Mouse (Mus musculus) hindbrain, embryonic 16.5 days (tissue): Measurements from ENCODE around the gene Arhgap10. TPM values are rescaled to one million over a fixed set of nuclear protein-coding genes. Genes with fewer than 3 reads are reported as not detected.

Experiments used
- ATAC-seq: fragments of 200-750 bp; cut with Nextera tagmentation; 2 replicates; pipeline ENCODE4 v1.8.0; 2017; ENCODE audit warnings: moderate TSS enrichment, moderate library complexity
- H3K27ac ChIP-seq: fragments of 300-500 bp; sonication (generic); 2 replicates; pipeline ENCODE4 v1.5.1; 2014; ENCODE audit warnings: low read depth, mild to moderate bottlenecking, control low read depth, low read length, moderate library complexity
- H3K27me3 ChIP-seq: fragments of 300-500 bp; sonication (generic); replicated peaks from 2 replicates; pipeline ENCODE4 v1.6.1; 2014; ENCODE audit warnings: low read length; ENCODE audit not compliant: control insufficient read depth, insufficient read depth
- H3K36me3 ChIP-seq: fragments of 300-500 bp; sonication (generic); 2 replicates; pipeline ENCODE4 v1.6.1; 2014; ENCODE audit warnings: mild to moderate bottlenecking, low read length, moderate library complexity, mixed read lengths; ENCODE audit not compliant: control insufficient read depth, insufficient read depth
- H3K4me1 ChIP-seq: fragments of 300-500 bp; sonication (generic); 2 replicates; pipeline ENCODE4 v1.6.1; 2014; ENCODE audit warnings: low read depth, low read length; ENCODE audit not compliant: control insufficient read depth, insufficient read depth
- H3K4me2 ChIP-seq: fragments of 300-500 bp; sonication (generic); 2 replicates; pipeline ENCODE4 v1.6.1; 2014; ENCODE audit warnings: mild to moderate bottlenecking, low read length, control low read depth, moderate library complexity
- H3K4me3 ChIP-seq: fragments of 300-500 bp; sonication (generic); 2 replicates; pipeline ENCODE4 v1.5.1; 2014; ENCODE audit warnings: mild to moderate bottlenecking, low read length, control low read depth, moderate library complexity
- H3K9ac ChIP-seq: fragments of 300-500 bp; sonication (generic); 2 replicates; pipeline ENCODE4 v1.6.1; 2014; ENCODE audit warnings: low read depth, mild to moderate bottlenecking, control low read depth, low read length, moderate library complexity
- H3K9me3 ChIP-seq: fragments of 300-500 bp; sonication (generic); 2 replicates; pipeline ENCODE4 v1.6.1; 2014; ENCODE audit warnings: mild to moderate bottlenecking, low read length, moderate library complexity; ENCODE audit not compliant: control insufficient read depth
- WGBS: fragments of 180-500 bp; shearing (Covaris S2); extraction: QIAGEN DNeasy Blood & Tissue Kit; methylation state at CpG from one replicate; pipeline ENCODE4 v1.1.7; 2014; 5-methylcytosine and 5-hydroxymethylcytosine counted together
- polyA plus RNA-seq: library from polyadenylated mRNA; unstranded; fragments of >200 nt; fragmentation: Nextera tagmentation; extraction: Ambion mirVana; gene quantifications from 2 replicates; pipeline ENCODE4 v1.2.1, GENCODE M21; 2015

Arhgap10 gene
- polyA plus RNA-seq, 1 experiment from 2014 or later: 5.0 TPM

- Histone ChIP-seq H3K27me3 (no peaks in the 10 kb centered on the region), H3K9me3 (no peaks in the 10 kb centered on the region), H3K36me3 (no peaks in the 10 kb centered on the region), H3K27ac (no peak overlapping the region), H3K9ac (no peak overlapping the region), H3K4me2 (no peak overlapping the region), H3K4me1 (peaks cover 2% of the 10 kb centered on the region; the same call in 1 of the 2 replicates), H3K4me3 (no peak overlapping the region)
- WGBS: 86% methylated on average over 6 of the region's 6 CpGs
- ATAC-seq: no peak
These were observed 173.8 kb downstream of the Arhgap10 start for GRCm38 (mm10) chr8:77343916-77344315.

- Histone ChIP-seq H3K4me2 (no peak overlapping the region), H3K36me3 (no peaks in the 10 kb centered on the region), H3K27me3 (no peaks in the 10 kb centered on the region), H3K4me1 (peaks cover 2% of the 10 kb centered on the region; the same call in 1 of the 2 replicates), H3K9me3 (no peaks in the 10 kb centered on the region), H3K9ac (no peak overlapping the region), H3K4me3 (no peak overlapping the region), H3K27ac (no peak overlapping the region)
- ATAC-seq: no peak
- WGBS: 98% methylated on average over 3 of the region's 3 CpGs
These were observed 174.4 kb downstream of the Arhgap10 start for GRCm38 (mm10) chr8:77343335-77343734.

GRCm38 (mm10) chr8:77342144-77342543 lies 175.6 kb downstream of the Arhgap10 start:
- Histone ChIP-seq H3K4me3 (no peak overlapping the region), H3K9me3 (no peaks in the 10 kb centered on the region), H3K9ac (no peak overlapping the region), H3K4me2 (no peak overlapping the region), H3K36me3 (no peaks in the 10 kb centered on the region), H3K27me3 (no peaks in the 10 kb centered on the region), H3K27ac (no peak overlapping the region), H3K4me1 (peaks cover 2% of the 10 kb centered on the region; the same call in 1 of the 2 replicates)
- ATAC-seq: no peak
- WGBS: 71% methylated on average over 4 of the region's 4 CpGs

DNA sequence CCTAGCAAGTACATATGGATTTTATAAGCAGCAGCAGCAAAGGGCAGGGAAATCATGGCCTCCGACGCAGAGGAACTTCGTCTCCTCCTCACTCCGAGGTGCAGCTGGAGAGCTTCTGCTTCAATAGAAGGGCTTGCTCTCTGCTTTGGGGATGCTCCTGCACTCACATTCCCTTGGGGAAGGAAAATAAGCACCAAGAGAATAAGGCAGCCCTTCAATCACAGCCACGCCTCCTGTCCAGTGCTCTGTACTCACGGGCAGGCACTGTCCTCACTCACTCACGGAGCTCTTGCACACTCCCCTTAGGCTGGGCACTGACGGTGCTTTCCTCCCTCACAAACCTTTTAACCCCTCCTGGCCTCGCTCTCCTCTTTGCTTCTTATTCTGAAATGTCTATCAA lies 176.4 kb downstream of the Arhgap10 start:
- Histone ChIP-seq H3K4me3 (no peak overlapping the region), H3K9me3 (no peaks in the 10 kb centered on the region), H3K27ac (no peak overlapping the region), H3K27me3 (no peaks in the 10 kb centered on the region), H3K9ac (no peak overlapping the region), H3K4me1 (peaks cover 2% of the 10 kb centered on the region; the same call in 1 of the 2 replicates), H3K4me2 (no peak overlapping the region), H3K36me3 (no peaks in the 10 kb centered on the region)
- 40% methylated on average over 9 of the region's 9 CpGs for WGBS
- no peak for ATAC-seq

- 44% methylated on average over 6 of the region's 6 CpGs for WGBS
- Histone ChIP-seq H3K27ac (no peak overlapping the region), H3K27me3 (no peaks in the 10 kb centered on the region), H3K36me3 (no peaks in the 10 kb centered on the region), H3K9me3 (no peaks in the 10 kb centered on the region), H3K9ac (no peak overlapping the region), H3K4me1 (peaks cover 2% of the 10 kb centered on the region; the same call in 1 of the 2 replicates), H3K4me2 (no peak overlapping the region), H3K4me3 (no peak overlapping the region)
- peak; percentile 25; the same call in 1 of the 2 replicates for ATAC-seq
These were observed 177.6 kb downstream of the Arhgap10 start for GRCm38 (mm10) chr8:77340046-77340747.

DNA sequence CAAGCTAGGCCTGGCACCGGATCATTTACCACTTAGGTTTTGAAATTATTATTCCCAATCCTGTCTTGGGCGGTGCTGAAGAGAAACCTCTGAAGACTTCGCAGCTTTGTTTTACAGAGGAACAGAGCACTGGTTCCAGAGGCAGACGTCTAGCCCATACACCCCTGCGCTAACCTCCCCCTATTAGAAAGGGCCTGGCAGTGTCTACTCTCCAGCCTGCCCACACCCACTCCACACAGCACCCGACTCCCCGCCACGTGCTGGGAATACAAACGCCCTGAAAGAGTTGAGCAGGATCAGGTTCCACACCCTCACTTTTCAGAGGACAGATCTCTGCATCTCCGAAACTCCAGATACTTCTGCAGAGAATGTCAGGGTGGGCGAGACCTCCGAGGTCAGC lies 180.5 kb downstream of the Arhgap10 start:
- H3K4me1 ChIP-seq: peaks cover 2% of the 10 kb centered on the region; the same call in 1 of the 2 replicates
- no peaks in the 10 kb centered on the region for H3K27me3 ChIP-seq
- ATAC-seq: no peak
- H3K9ac ChIP-seq: no peak overlapping the region
- 77% methylated on average over 12 of the region's 12 CpGs for WGBS
- H3K36me3 ChIP-seq: no peaks in the 10 kb centered on the region
- H3K27ac ChIP-seq: no peak overlapping the region
- no peaks in the 10 kb centered on the region for H3K9me3 ChIP-seq
- no peak overlapping the region for H3K4me3 ChIP-seq
- H3K4me2 ChIP-seq: no peak overlapping the region

DNA sequence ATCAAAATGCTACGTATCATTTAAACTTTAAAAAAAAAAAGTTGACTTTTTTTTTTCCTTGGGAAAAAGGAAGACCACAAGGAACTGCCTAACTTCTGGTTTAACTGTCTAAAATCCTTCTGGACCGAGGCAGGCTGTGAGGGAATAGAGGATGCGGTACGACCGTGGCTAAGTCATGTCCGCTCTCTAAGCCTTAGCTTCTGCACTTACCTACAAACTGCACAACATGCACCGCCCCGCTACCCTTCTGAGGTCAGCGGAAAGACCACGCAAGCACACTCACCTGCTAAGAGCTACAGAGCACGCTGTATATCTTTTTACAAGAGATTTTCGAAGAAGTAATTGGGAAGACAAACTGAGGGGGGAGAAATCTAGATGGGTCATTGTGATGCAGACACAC lies 186.6 kb downstream of the Arhgap10 start:
- H3K9ac ChIP-seq: no peak overlapping the region
- no peak overlapping the region for H3K4me2 ChIP-seq
- 91% methylated on average over 12 of the region's 12 CpGs for WGBS
- ATAC-seq: no peak
- H3K27me3 ChIP-seq: no peaks in the 10 kb centered on the region
- no peak overlapping the region for H3K4me3 ChIP-seq
- no peaks in the 10 kb centered on the region for H3K9me3 ChIP-seq
- H3K4me1 ChIP-seq: no peaks in the 10 kb centered on the region
- H3K27ac ChIP-seq: no peak overlapping the region
- H3K36me3 ChIP-seq: no peaks in the 10 kb centered on the region

DNA sequence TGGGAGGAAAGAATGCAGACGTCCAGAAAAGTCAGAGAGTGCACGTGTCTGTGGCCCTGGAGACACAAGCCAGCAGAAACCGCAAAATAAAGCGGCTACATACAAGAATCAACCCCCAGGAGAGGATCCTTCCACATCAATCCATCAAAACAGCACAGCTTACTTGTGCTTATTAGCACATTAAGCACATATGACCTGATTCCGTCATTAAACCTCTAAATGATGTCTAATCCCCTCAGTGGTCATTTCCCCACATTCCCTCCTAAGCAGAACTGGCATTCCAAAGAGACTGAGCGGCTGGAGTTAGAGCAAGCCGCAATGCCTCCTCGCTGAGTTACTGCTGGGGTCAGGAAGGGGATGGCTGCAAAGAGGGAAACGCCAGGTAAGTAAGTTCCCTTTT lies 187.4 kb downstream of the Arhgap10 start:
- no peak overlapping the region for H3K4me3 ChIP-seq
- no peaks in the 10 kb centered on the region for H3K9me3 ChIP-seq
- H3K9ac ChIP-seq: no peak overlapping the region
- ATAC-seq: peak; percentile 50; the same call in 1 of the 2 replicates
- no peak overlapping the region for H3K4me2 ChIP-seq
- H3K36me3 ChIP-seq: no peaks in the 10 kb centered on the region
- no peaks in the 10 kb centered on the region for H3K4me1 ChIP-seq
- H3K27ac ChIP-seq: no peak overlapping the region
- WGBS: 51% methylated on average over 9 of the region's 9 CpGs
- H3K27me3 ChIP-seq: no peaks in the 10 kb centered on the region

GRCm38 (mm10) chr8:77329783-77330182 lies 188.0 kb downstream of the Arhgap10 start:
- H3K4me1 ChIP-seq: no peaks in the 10 kb centered on the region
- H3K9me3 ChIP-seq: no peaks in the 10 kb centered on the region
- no peak overlapping the region for H3K4me2 ChIP-seq
- no peak overlapping the region for H3K27ac ChIP-seq
- H3K9ac ChIP-seq: no peak overlapping the region
- H3K4me3 ChIP-seq: no peak overlapping the region
- no peaks in the 10 kb centered on the region for H3K36me3 ChIP-seq
- WGBS: 72% methylated on average over 4 of the region's 4 CpGs
- no peaks in the 10 kb centered on the region for H3K27me3 ChIP-seq
- ATAC-seq: no peak
